Mouse (Mus musculus) monocyte, adult 5-6 weeks (primary cell): ENCODE results near the gene Cept1. TPM values are rescaled to one million over a fixed set of nuclear protein-coding genes. Genes with fewer than 3 reads are reported as not detected.

Experiments
- ATAC-seq: fragments of 153-309, 156-312 bp; replicated peaks from 2 replicates; pipeline ENCODE4 v1.8.0; 2017; ENCODE audit warnings: mild to moderate bottlenecking; ENCODE audit not compliant: low TSS enrichment, insufficient number of reproducible peaks, severe bottlenecking, poor library complexity, low FRiP score
- total RNA-seq: library from RNA; stranded (forward); fragments of 200-1000, 200-491, 200-594 nt; gene quantifications from 3 replicates; pipeline ENCODE4 v1.2.3, GENCODE M21; 2017

Gene Cept1
- total RNA-seq, 1 experiment from 2014 or later, result 150 TPM

DNA sequence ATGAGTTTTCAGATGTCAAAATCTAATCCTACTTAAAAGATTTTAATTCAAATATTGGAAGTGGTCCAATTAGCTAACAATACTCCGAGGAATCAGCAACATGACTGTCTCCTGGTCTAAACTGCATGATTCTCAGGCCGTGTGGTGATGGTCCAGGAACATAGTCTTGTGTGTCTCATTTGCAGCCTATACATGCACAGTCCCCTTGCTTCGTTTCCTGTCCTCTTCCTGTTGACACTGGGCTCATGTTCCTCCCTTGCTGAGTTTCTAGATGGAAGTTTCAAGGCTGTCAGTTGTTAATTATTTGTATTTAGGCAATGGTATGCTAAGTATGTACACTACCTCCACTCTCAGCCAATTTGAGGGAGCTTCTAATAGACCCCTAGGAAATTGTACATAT lies 50.6 kb downstream of the Cept1 start:
- no peak for ATAC-seq

DNA sequence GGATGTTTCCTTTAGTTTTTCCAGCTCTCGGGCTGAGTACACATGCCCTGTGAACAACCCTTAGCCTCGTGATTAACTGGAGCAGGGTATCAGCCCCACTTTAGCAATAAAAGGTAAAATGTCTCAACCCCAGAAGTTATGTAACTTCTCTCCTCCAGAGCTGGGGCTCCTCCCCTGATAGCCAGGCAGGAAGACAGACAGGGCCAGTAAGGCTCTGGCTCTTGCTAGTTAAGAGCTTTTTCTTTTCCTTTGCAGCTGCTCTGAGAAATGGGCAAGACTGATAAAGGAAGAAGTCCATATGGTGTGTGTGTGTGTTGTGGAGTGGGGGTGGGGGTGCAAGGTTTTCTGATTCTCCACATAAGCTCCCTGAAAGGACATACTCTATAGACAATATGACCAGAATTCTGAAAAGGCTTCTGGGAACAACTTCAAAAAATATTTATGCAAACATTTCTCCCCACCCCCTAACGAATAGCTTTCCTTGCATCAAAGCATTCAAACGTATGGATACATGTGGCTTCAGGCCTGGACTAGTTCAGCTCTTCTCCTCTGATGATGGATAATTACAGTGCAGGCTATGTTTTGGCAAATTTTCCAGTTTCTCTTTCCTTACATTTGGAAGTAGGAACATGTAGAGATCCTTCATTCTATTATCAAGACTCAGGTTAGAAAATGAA lies 51.4 kb downstream of the Cept1 start:
- ATAC-seq, result peak; percentile 32

DNA sequence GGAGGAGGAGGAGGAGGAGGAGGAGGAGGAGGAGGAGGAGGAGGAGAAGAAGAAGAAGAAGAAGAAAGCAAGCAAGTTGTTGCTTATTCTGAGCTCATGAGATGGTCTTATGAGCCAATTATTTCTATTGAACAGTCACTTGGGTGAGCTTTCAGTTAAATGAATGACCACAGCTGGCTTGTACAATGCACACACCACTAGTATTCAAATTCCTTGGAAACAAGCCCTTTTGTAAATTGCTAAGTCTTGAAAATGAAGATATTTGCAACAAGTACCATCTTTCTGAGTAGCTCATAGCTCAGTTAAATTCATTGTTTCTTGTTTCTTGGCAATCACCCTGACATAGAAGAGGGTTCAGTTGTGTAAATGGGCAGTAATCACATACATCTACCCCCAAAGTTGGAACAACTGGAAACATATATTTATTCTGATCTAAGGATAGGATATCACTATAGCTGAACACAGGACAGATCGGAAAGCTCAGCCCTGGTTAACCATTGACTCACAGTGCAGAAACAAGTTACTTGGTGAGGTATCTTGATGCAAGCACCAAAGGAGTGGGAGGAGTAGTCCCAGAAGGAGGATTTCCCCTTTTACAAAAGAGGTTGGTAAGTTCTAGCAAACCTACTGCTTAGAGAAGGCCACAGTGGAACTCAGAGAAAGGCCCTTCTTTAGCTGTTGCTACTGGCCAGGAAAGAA lies 52.1 kb downstream of the Cept1 start:
- peak; percentile 36 for ATAC-seq

DNA sequence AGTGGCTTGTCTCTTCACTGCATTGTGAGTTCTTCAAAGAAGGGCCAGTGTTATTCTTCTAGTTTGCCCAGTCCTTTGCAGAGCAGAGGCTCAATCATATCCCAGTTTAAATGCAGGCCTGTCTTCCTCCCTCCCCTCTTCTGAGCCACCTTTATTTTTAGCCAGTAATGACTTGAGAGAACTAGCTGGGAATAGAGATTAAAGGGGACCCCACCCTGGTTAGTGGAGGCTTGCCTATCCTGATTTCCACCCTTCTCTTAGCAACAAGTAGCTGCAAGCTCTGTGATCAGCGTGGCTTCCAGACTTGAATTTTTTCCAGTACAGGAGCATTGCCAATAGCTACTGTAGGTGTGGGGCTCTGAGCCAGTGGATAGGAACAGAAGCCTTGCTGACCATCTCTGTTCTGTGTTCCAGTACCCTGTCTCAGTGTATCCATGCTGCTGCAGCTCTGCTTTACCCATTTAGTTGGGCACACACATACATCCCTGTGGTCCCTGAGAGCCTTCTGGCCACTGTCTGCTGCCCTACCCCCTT lies 53.1 kb downstream of the Cept1 start:
- no peak for ATAC-seq

DNA sequence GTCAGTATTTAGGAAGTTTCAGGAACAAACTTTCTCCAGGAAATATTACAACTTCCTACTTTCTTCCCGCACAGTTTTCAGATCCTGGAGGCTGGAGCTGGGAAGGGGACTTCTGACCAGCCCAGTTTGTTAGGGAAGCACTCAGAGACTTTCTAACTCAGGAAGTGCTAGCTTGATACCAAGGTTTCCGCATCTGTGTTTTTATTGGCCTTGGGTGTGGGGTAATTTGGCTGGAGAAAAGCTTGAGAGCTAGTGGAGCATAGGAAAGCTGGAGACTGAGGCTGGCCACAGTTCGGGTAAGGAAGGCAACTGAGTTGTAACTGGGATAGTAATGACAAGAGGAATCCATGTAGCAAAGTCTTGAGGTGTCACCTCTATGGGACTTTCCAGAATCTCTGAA lies 53.7 kb downstream of the Cept1 start:
- no peak for ATAC-seq

DNA sequence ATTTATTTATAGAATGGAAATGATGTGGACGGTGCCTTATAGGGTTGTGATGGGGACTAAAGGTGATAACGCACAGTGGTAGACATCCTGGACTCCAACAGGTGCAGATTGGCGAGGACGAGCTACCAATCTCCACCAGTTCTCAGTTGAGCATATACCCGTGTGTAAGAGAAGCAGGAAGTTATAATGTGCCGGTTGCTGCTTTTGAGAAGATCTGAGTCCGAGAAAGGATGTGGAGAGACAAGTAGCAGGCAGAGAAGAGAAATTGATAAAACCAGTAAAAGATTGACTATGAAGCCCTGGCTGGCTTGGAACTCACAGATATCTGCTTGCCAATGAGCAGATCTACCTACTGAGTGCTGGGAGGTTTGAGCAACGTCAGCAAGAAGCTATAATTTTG lies 54.4 kb downstream of the Cept1 start:
- no peak for ATAC-seq

DNA sequence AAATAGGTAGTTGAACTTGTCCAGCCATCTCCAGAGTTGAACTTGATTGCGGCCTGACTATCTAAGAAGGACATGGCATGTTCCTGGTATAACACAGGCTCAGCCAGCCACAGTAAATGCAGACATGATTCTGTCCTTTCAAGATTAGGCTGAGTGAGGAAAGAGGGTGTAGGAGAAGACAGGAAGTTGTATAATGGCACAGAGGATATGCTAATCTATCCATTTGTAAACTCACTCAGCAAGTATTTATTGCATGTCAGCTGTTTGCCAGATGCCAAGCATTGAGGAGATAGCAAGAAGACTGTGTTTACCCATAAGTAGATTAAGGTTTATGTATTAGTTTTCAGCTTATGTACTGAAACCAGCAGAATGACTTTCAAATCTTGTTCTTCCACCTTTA lies 54.9 kb downstream of the Cept1 start:
- no peak for ATAC-seq

DNA sequence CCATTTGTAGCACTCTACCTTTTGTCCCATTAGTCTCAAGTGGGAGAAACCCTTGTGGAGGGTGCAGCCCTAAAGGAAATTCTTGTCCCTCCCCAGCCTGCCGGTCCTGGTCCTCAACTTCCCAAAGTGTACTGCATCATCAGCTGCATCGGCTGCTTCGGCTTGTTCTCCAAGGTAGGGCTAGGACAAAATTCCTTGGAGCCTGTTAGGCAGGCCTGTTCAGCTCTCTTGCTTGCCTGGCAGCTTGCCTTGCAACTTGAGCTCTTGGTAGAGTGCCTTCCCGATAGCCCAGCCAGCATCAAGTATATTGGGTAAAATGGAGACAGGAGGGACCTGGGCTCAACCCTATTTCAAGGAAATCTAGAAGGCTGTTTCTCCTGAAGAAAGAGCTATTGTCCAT lies 57.4 kb downstream of the Cept1 start:
- ATAC-seq, result no peak

DNA sequence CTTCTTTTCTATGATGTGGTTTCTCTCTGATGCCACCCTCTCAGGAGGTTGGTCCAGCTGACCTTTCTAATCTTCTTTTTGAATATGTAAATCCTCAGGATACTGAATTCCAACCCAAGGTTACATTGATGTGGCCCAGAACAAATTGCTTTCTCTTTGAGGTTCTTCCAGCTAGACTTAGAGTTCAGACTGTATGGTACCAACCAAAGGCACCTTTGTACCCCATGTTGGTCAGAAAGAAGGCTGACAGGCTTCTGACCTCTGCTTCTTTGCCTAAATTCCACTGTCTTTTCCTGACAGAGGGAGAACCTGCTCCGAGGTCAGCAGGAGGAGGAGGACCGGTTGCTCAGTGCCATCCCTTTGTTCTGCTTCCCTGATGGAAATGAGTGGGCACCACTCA lies 60.1 kb downstream of the Cept1 start:
- no peak for ATAC-seq

DNA sequence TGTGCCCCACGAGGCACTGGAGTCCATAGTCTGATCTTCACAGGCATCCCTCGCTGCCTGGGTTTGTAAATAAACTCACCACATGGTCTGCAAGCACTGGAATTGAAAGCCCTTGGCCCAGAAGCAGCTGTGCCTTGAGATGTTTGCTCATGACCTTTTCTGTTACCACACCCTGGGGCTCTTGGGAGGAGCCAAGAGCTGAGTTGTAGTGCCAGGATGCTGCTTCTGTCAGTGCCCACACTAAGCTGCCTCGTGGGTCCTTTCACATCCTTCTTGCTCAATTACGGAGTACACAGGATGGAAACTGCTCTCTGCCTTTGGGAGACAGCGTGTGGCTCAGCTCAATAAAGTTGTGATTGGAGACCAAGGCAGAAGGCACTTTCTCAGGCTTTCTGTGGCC lies 61.8 kb downstream of the Cept1 start:
- ATAC-seq, result peak; percentile 69

DNA sequence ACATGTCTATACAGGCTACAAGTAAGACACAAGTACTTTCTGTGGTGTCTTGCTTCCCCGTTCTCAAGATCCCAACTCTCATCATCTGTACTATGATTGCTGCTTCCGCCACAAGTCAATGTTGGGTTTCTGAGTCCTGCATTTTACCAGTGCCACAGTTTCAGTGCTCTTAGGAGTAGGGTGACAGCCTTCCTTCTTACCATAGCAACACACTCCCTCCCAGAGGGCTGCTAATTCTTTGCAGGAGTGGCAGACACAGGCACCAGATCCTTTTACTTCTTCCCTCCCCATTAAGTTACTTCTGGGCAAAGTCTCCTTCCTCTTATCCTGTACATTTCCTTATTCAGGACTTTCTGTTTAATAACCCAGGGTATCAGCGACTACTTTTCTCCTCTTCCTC lies 62.7 kb downstream of the Cept1 start:
- ATAC-seq, result no peak; the same call in 1 of the 2 replicates

DNA sequence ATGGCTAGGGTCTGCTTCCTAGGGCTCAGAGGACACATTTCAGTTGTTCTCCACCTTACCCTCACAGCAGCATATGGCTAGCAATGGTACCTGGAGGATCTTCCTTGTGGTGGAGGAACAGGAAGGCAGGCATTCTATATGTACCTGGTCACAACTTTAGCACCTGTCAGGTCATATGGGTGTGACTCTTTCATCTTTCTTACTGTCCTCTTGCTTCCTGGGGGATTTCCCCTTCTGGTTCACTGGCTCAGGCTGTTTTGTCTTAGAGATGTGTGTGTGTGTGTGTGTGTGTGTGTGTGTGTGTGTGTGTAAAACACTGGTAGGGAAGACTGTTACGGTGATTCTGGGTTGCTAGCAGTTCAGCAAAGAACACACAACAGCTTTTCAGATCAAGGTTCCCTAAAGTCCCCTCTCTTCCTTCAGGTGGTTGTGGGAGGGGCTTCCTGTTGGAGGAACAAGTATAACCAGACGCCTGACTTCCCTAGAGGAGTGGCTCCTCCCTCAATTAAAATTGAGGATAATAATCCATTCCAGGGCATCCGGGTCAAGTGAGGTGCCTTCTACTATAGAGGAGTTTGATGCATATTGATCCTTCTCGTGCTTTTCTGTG lies 63.7 kb downstream of the Cept1 start:
- ATAC-seq, result no peak

DNA sequence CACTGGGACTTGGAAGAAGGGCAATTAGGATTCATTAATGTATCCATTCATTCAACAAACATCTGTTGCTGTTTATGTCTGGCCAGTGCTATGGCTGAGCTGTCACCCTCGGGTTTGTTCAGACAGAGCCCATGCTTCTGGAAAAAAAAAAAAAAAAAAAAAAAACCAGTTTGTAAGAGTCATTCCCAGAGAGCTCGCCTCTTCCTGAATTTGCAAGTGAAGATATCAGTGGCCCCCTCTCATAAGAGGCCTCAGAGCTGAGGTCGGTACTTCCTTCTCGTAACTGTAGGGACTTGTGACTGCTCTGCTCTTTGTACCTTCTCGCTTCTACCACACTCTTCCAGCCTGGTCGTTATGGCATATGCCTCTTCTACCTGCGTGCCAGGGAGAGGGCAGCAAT lies 64.3 kb downstream of the Cept1 start:
- no peak for ATAC-seq

DNA sequence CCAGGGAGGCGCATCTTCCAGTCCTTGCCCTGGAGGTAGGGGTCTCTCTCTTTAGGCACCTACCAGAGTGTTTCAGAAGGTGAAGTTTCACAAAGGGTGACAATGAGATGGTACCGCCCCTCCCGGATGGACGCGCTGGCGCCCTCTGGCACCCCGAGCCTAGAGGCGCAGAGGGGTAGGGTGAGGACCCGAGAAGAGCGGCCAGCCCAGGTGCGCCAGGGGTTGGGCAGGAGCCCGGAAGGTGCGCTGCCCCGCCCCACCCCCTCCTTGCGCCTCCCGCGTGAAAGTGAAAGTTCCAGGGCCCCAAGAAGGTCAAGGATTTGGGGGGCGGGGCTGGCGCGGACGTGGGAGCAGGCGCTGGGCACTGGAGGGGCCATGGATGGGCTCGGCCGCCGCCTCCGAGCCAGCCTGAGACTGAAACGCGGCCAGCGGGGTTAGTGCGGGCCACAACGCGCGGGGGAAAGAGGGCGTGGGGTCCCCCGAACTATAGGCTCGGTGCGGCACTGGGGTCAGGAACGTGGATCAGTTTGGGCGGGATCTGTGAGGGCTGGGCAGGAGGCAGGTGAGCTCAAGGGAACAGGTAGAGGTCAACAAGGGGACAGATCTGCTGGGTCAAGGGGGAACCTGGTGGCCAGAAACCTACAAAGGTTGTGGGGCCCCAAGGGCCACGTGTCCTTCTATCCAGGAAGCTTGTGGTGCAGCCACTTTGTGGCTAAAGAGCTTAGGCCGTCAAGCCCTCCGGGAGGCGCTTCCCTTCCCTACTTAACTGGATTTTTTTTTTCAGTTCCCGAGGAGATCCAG lies 65.1 kb downstream of the Cept1 start, which contains the start of gene Dennd2d:
Gene Dennd2d (plus strand): TSS at position 125 of the 801 bp plus-strand sequence.
- 0 out of 2 replicates have a peak, but pooled peaks have one; percentile 5 for ATAC-seq

DNA sequence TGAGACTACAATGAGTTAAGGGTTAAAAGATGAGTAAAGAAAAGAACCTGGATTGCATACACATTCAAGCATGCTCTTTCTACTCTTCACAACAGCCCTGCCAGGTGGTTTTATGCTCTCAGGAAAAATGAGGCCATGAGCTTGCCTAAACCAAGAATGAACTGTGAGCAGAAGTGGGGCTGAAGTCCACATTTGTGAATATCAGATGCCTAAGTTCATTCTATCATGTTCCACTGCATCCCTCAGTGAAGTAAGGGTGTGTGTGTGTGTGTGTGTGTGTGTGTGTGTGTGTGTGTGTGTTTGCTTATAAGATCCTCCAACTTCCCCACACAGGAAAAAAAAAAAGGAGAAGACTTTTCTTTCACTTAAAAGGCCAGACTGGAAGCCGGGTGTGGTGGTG lies 70.7 kb downstream of the Cept1 start:
- no peak for ATAC-seq

DNA sequence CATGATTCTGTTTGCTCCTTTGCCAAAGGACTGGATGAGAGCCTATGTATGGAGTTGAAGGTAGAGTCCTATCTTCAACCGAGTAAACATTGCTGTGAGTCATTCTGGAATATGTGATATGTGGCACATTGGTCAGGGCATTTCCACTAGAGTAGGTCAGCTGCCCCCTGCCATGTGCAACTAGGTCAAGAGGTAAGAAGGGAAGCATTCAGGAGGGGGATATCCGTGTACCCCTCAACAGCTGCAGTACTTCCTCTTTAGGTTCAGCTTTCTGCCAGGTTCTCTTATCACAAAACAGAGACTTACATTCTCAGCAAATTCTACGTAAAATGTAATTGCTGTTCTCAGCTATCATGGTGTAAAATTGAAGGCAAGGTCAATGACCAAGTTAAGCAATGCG lies 73.4 kb downstream of the Cept1 start:
- no peak for ATAC-seq

DNA sequence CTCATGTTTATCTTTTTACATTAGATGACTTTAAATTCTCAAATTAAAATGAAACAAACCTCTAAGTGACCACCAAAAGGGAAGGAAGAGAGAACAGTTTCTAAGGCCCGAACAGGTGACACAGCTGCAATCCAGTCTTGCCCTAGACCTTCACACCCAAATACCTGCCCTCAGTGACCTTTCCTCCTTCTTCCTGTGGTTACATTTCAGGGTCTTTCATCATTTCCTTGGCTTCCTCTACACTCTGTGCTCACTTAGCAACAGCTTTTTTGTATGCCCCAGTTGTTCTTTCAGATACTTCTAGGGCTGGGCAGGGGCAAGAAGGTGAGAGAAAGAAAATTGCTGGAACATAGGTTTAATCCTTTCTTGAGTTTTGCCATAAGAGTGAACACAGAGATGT lies 82.9 kb downstream of the Cept1 start:
- ATAC-seq, result no peak

DNA sequence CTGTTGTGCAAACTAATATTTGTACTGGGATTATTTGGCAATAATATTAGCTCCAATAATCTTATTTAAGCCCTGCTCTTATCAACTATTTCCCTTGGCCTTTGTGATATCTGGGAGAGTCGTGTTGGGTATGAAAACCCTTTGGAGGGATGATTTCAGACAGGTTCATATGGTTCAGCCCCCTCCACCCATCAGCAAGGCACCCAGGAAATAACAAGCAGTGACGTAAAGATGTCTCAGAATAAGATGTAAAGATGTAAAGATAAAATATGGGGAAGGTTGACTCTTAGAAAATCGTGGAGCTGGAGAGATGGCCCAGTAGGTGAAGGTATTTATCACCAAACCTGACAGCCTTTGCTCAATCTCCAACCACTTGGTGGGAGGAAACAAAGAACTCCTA lies 85.1 kb downstream of the Cept1 start:
- no peak for ATAC-seq

DNA sequence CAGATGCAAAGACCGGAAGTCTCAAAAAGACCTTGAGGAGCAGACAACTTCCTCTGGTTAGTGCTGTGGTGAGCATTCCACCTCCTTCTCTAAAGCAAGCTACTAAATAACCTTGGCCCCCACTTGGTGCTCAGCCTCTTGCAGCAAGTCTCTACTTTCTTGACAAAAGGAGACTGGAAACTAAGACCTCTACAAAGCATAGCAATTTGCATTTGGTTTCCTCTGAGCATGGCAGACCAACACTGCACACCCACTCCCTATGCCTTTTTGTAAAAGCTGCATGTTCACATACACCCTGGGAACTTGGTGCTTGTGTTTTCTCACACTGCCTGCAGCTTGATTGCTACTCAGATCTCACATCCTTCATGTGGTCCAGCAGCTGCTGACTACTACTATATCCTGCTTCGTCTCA lies 85.5 kb downstream of the Cept1 start:
- peak; percentile 66 for ATAC-seq
